Mouse (Mus musculus) layer of hippocampus, adult 8-10 months (tissue): Measurements from ENCODE around the gene Polr2a. TPM values are rescaled to one million over a fixed set of nuclear protein-coding genes. Genes with fewer than 3 reads are reported as not detected.
"Not testable (repeated sequence)": the region's sequence is repeated elsewhere in the genome, so short reads cannot be mapped to it uniquely, and the experiment has no call there.

Experiments
- DNase-seq, 2 experiments: peaks; one replicate each; pipeline ENCODE4 v3.0.0; 2022; ENCODE audit warnings: low spot score in 2 of 2
- total RNA-seq, 4 experiments: library from RNA; stranded (reverse); gene quantifications; 2 replicates each; pipeline ENCODE4 v1.2.4; 2022

Gene Polr2a
- total RNA-seq, 4 experiments from 2014 or later = 53.8 to 60.8 (median 59.1) TPM

DNA sequence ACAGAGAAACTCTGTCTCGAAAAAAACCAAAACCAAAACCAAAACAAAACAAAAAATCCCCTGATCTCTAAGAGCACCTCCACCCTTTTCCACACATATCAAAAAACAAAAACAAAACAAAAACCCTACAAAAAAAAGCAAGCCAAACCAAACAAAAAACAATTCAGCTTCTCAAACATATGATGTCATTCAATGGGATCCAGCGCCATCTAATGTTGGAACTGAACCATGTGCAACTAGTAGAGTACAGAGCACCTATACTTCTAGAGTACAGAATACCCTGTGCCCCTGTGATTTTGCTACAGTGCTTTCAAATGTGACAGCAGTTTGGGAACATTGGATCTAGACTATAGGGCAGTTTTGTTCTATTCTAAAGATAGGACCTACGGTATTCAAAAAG is 3.7 kb downstream of the Polr2a start:
- no peak for DNase-seq

- DNase-seq = no peak
These were observed 4.2 kb downstream of the Polr2a start for GRCm38 (mm10) chr11:69754233-69754632.

DNA sequence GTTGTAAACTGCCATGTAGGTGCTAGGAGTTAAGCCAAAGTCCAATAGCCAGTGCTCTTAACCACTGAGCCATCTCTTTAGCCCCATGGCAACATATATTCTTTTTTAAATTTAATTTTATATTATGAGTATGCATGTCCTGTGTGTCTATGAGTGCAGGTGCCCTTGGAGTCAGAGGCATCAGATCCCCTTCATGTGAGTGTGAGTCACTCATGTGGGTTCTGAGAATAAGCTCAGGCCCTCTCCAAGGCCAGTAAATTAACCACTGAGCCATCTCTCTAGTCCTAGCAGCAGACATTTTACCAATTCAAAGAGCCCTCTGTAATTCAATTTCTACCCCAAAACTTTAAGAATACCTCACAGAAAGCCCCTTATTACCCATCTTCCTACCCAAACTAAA is 5.8 kb downstream of the Polr2a start:
- DNase-seq = no peak

DNA sequence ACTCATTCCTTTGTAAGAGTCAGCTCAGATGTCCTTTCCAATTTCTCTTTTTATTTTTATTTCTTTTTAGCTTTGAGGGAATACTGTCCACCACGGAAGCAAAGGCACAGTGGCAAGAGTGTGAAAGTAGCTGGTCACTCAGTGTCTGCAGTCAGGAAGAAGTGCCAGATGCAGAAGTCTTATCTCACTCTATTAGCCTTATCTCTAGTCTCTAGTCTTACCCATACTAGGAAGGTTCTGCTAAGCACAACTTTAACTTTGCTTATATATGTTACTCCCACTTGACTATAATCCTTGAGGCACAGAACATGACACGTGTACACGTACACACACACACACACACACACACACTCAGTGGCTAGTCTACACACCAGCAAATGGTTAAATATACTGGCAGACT is 6.8 kb downstream of the Polr2a start:
- DNase-seq = no peak

GRCm38 (mm10) chr11:69731408-69731807 is 27.0 kb downstream of the Polr2a start:
- DNase-seq = not testable (repeated sequence)

DNA sequence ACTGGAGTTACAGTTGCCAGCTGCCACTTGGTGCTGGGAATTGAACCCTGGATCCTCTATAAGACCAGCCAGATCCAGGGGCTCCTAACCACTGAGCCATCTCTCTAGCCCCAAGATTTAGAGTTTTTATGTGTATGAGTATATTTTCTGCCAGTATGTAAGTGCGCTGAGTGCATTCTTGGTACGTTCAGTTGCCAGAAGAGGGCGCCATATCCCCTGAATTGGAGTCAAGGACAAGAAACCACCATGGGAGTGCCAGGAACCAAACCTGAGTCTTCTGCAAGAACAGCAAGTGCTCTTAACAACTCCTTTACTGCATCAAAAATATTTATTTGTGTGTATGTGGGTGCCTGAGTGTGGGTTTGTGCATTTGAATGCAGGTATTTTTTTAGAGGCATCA is 29.4 kb downstream of the Polr2a start:
- DNase-seq = peak in 1 of 2 experiments; percentile 17

DNA sequence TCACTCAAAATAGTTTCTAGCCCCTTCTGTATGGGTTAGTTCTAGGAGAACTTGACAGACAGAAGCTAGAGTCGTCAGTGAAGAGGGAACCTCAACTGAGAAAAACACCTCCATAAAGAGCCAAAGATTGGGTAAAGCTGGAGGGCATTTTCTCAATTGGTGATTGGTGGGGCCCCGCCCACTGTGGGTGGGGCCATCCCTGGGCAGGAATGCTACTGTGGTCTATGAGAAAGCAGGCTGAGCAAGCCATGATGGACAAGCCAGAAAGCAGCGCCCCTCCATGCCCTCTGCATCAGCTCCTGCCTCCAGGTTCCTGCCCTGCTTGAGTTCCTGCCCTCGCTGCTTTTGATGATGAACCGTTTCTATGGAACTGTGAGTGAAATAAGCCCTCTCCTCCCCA is 32.5 kb downstream of the Polr2a start:
- no peak for DNase-seq

GRCm38 (mm10) chr11:69723074-69723473 is 35.4 kb downstream of the Polr2a start:
- no peak for DNase-seq

DNA sequence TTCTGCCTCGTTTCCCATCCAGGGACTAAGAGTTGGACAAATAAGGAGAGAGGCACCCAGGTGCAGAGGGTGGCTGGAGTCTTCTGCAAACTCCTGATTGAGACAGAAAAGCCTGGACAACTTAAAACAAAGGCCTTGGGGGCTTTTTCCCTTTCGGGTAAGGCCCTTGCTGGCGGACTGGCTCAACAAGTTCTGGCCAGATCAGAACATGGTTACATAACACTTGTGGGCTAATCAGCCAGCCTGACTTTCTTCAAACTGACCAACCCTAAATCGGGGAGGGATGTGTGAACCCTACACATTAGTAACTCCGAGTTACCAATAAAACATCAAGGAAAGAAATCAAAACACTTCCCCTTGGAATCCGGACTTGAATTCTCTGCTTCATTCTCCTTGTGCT is 37.6 kb downstream of the Polr2a start:
- DNase-seq = no peak

DNA sequence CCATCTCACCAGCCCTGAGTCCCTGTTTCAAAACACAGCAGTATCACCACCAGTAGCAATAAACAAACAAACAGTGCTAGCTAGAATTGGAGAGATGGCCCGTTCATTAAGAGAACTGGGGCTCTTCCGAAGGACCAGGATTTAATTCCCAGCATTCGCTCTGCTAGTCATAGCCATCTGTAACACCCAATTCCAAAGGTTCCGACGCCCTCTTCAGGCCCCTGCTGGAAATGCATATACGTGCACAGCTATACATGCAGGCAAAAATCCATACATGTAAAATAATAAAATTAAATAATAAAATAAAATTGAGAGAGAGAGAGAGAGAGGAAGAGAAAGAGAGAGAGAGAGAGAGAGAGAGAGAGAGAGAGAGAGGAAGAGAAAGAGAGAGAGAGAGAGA is 39.0 kb downstream of the Polr2a start:
- DNase-seq = no peak

DNA sequence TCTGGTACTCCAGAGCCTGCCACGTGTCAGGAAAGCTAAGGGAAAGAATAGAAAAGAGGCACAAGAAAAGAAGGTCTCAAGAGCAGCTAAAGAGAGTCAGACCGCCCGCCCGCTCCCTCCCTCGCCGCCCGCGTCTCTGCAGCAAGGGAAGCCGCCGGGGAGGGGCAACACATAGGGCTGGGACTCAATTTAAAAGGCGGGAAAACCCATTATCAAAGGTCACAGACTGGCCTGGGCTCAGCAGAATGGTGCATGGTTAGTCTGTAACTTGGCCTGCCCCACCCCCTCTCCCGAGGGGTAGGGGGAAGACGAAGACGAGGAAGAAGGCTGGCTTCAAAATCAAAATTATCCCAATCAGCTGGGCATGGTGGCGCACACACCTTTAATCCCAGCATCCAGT is 39.8 kb downstream of the Polr2a start:
- no peak for DNase-seq

DNA sequence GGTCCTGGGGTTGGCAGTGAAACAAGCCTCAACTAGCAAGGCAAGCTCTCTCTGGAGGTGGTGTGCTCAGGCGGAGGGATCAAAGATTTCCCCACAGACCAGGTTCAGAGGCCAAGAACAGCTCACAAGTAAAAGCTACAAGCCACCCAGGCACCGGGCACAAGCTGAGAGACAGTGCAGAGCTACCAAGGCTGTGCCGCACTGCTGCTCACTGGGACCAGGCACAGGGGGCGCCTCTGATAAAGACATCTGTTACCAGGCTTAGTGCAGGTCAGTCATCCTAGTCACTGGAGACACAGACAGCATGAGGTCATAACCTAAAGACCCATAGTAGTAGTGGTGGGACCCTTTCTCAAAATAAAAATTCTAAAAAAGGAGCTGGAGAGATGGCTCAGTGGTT is 41.5 kb downstream of the Polr2a start:
- DNase-seq = no peak

DNA sequence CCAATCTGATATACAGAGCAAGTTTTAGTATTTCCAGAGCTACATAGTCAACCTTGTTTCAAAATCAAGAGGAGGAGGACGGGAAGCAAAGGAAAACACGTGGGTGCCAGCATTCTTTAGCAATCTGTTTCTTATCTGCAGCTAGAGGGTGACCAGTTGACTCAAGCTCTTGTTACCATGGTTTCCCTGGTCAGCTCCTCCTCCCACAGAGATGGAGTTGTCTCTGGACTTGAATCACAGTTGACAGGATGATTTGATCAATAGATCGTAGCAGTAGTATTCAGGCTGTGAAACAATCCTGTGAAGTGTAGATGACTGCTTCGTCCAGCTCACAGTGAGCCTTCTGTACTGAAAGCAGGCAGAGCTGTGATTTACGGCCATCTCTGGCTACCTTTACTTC is 42.5 kb downstream of the Polr2a start:
- peak in 1 of 2 experiments; percentile 18 for DNase-seq

DNA sequence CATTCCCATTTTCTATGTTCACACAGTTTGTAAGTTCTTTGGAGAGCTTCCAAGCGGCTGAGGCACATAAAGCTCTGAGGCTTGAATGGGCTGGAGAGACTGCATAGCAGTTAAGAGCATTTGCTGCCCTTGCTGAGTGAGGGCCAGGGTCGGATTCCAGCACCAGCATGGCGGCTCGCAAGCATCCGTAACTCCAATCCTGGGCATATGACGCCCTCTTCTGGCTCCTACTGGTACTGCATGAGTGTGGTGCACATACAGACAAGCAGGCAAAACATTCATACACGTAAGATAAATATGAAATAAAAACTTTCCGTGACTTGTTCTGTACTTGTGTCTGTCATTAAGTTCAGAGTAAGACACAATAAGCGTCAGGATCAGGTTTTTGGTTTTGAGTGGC is 43.0 kb downstream of the Polr2a start:
- DNase-seq = no peak

DNA sequence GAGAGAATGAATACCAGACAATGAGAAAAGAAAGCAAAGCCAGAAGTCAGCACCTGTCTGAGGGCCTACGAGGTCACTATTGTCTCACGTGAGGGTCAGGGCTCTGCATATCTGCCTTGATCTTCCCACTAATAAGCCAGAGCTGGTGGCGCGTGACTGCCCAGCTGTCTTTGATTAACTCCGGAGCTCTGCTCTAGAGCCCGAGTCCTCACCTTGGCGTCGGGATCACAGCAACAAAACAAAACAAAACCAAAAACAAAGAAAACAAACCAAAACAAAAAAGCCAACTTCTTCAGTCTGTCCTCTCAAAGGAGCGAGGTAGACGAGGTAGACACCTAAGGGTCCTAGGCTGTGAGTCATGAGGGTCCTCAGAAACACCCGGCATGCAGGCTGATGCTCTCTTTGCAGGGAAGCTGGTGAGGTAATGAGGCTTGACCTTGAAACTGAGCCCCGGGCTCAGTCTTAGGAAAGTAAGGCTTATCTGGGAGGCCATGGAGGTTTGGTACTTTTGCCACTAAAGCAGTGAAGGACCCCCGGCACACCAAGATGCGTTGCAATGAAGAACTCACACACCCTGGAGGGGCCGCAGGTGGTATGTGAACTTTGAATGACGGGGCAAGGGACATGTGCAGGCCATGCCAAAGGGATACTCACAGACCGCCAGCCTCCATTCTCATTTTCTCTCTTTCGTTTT is 43.7 kb downstream of the Polr2a start:
- no peak for DNase-seq

DNA sequence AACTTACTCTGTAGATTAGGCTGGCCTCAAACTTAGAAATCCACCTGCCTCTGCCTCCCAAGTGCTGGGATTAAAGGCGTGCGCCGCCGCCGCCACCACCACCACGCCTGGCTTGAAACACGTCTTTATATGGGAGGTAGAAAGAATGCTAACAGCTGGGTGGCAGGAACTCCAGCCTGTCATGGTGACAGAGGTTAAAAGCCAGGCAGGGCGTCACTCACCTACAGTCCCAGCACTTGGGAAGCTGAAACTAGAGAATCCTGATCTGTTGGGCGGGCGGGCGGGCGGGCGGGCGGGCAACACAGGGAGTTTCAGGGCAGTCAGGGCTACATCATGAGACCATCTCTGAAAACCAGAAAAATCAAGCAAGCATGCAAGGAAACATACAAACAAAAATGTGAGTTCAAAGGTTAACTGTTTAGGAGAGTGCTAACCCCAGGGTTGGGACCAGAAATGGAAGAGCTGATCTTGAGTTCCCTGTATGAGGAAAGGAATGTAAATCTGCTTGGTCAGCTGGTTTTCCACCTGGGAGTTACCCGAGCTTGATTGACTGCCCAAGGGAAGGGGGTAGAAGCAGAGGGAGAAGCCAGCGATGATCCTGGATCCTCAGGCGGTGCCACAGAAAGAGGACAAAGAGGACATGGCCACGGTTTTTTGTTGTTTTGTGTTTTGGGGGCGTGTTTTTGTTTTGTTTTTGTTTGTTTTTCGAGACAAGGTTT is 45.3 kb downstream of the Polr2a start:
- DNase-seq = no peak

DNA sequence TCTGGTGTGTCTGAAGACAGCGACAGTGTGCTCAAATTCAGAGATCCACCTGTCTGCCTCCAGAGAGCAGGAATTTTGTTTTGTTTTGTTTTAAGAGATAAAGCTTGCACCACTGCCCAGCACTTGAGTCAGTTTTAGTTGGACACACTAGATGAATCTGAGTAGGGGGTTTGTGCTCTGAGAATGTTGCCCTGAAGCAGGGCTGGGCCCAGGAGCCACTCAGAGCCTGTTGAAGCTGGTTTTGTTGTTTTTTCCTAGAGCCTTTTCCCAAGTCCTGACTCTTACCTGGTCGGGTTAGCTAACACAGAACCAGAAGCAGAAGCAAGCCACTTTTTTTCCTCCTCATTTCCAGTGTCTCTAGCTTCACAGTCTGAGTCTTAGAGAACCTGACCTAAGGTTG is 47.4 kb downstream of the Polr2a start:
- no peak for DNase-seq

GRCm38 (mm10) chr11:69710470-69710869 is 48.0 kb downstream of the Polr2a start:
- no peak for DNase-seq

DNA sequence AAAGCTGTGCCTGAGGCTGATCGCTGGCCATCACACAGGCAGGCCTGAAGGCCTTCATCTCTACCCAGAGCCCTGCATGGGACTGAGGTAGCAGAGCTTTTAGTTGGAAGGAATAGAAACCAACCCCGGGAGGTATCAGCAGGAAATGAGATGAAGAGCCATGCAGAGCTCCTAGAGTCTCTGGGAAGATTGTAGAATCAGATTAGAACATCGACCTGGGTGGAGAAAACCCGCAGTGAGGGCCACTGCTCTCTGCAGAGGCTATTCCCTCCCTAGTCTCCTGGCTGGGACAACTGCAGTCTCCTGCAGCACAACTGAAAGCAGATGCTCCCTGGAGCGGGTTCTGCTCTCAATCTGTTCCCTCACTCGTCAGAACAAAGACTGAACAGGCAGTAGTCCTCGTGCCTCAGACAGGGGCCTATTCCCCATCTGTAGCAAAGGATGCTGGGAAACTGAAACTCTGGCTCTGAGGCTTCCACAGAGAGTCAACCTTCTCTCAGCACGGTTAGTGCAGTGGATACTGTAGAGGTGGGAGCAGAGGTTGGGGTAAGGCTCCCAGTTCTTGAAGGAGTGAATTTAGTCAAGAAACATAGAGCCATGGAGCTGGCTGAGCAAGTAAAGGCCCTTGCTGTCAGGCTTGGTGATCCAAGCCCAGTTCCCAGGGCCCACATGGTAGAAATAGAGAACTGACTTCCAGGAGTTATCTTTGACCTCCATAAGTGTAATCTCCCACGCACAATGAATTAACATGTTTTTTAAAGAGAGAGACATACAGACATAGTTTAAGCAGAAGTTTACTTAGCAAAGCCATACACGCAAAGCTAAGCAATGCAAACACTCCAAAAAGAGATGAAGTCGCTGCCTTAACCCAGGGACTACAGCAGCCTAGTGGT is 48.6 kb downstream of the Polr2a start:
- DNase-seq = peak in 1 of 2 experiments; percentile 31

GRCm38 (mm10) chr11:69708614-69709265 is 49.7 kb downstream of the Polr2a start:
- DNase-seq = no peak

GRCm38 (mm10) chr11:69707873-69708381 is 50.5 kb downstream of the Polr2a start:
- DNase-seq = no peak
